Mouse (Mus musculus): ENCODE data around the gene Vwa5a. TPM values are rescaled to one million over a fixed set of nuclear protein-coding genes. Genes with fewer than 3 reads are reported as not detected.

The Vwa5a gene
- total and polyA plus RNA-seq, 3 experiments, result 6.7 to 18.4 (median 15.3) TPM

DNA sequence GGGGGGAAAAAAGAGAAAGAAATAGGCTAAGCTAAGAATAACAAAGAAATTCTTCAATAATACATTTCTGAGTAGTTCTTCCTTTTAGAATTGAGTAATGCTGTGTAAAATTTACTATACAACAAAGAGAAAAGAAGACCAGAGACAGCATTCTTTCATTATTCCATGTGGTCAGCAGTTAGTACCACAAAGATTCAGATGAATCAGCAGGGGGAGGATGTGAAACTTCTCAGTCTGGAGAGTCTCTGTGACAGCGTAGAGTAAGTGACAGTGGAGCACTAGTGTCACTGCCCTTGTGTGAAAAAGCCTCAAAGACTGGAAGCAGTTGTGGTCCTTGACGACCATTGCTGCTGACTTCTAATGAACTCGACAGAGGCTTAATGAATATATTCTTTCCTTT, 10.2 kb downstream of the Vwa5a start (continued):
- TF ChIP-seq GABPA (IDR thresholded peaks at IDR 0.05; ENCODE audit: insufficient replicate concordance, low read depth, low read length), result no peak
- TF ChIP-seq JUN (IDR thresholded peaks at IDR 0.05; ENCODE audit: insufficient read depth, low read depth, low read length), result peak; percentile 54; the same call in 1 of the 2 replicates
- no peak for TF ChIP-seq TBP (conservative IDR thresholded peaks at IDR 0.05; ENCODE audit: low read depth, low read length)
- no peak for TF ChIP-seq HCFC1 (IDR thresholded peaks at IDR 0.05; ENCODE audit: low read depth, low read length)
- 0 out of 2 replicates have a peak, but pooled peaks have one; percentile 23 for TF ChIP-seq TCF12 (IDR thresholded peaks at IDR 0.05; ENCODE audit: low read depth, low read length)
- no peak for TF ChIP-seq NELFE (IDR thresholded peaks at IDR 0.05; ENCODE audit: low read depth, low read length)
- no peak for TF ChIP-seq SMC3 (IDR thresholded peaks at IDR 0.05; ENCODE audit: low read depth, low read length)
- TF ChIP-seq MAFK (IDR thresholded peaks at IDR 0.05; ENCODE audit: insufficient replicate concordance, low read length), result peak; percentile 89
- no peak for TF ChIP-seq MAX (IDR thresholded peaks at IDR 0.05; ENCODE audit: low read length)
- no peak for TF ChIP-seq POLR2A (IDR thresholded peaks at IDR 0.05; ENCODE audit: low read depth, low read length)
- 0 out of 2 replicates have a peak, but pooled peaks have one; percentile 46 for TF ChIP-seq MYC (IDR thresholded peaks at IDR 0.05; ENCODE audit: low read depth, low read length)
- TF ChIP-seq UBTF (IDR thresholded peaks at IDR 0.05; ENCODE audit: low read depth, low read length), result no peak

DNA sequence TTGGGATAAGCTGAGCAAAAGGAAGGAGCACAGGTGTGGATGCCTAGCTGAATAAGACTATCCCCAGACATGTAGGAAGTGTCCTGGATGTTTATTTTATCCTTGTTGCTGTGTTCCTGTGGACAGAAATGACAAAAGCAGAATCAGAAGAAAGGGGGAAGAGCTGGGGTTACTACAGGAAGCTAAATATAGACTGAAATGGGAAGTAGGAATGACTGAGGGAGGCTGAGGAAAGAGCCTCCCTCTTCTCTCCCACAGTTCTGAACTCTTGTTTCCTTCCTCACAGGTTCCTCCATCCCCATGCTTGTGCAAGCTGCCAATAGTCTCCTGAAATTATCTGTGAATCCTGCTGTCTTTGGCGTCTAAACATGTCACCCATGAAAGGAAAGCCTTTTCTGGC, 23.3 kb downstream of the Vwa5a start:
- Histone ChIP-seq H3K4me3 (replicated peaks in 1 of 3; ENCODE audit: low read depth in 2 of 3, low read length in 2 of 3, poor library complexity in 1 of 3) (no peak overlapping the region), H3K9me3 (replicated peaks; ENCODE audit: low read length) (no peaks in the 10 kb centered on the region), H3K79me2 (replicated peaks; ENCODE audit: control insufficient read depth, extremely low read depth, insufficient read depth, poor library complexity, severe bottlenecking) (no peaks in the 10 kb centered on the region), H3K27ac (ENCODE audit: insufficient read depth, low read depth) (no peak overlapping the region), H3K9ac (ENCODE audit: insufficient read depth, low read depth) (no peak overlapping the region), H3K27me3 (replicated peaks) (no peaks in the 10 kb centered on the region), H3K4me2 (ENCODE audit: insufficient read depth, low read depth, poor library complexity, severe bottlenecking) (no peak overlapping the region), H3K4me1 (ENCODE audit: control insufficient read depth in 1 of 2, insufficient read depth in 2 of 2) (no peaks in the 10 kb centered on the region), H3K36me3 (replicated peaks in 1 of 2; ENCODE audit: control insufficient read depth in 1 of 2, insufficient read depth in 1 of 2, low read length in 1 of 2) (peaks cover 0 to 31% of the 10 kb centered on the region in 2 experiments)
- TF ChIP-seq MEF2A (IDR thresholded peaks at IDR 0.05; ENCODE audit: borderline replicate concordance, low read depth, low read length) (no peak), EP300 (IDR thresholded peaks at IDR 0.05; ENCODE audit: low read length) (no peak), SMC3 (IDR thresholded peaks at IDR 0.05; ENCODE audit: low read depth, low read length) (no peak), CTCF (conservative IDR thresholded peaks at IDR 0.05 in 1 of 2, IDR thresholded peaks at IDR 0.05 in 1 of 2; ENCODE audit: low read depth in 2 of 2, low read length in 2 of 2) (no peak), ELF1 (IDR thresholded peaks at IDR 0.05; ENCODE audit: low read depth, low read length) (no peak), GABPA (IDR thresholded peaks at IDR 0.05; ENCODE audit: insufficient replicate concordance, low read depth, low read length) (no peak), PAX5 (IDR thresholded peaks at IDR 0.05; ENCODE audit: low read length) (no peak), SIN3A (IDR thresholded peaks at IDR 0.05; ENCODE audit: low read length) (no peak), UBTF (IDR thresholded peaks at IDR 0.05; ENCODE audit: low read depth, low read length) (no peak), NELFE (IDR thresholded peaks at IDR 0.05; ENCODE audit: low read depth, low read length) (no peak), ZMIZ1 (IDR thresholded peaks at IDR 0.05; ENCODE audit: low read depth, low read length) (no peak), NRF1 (IDR thresholded peaks at IDR 0.05; ENCODE audit: low read depth, low read length) (no peak), TBP (conservative IDR thresholded peaks at IDR 0.05; ENCODE audit: low read depth, low read length) (no peak), KAT2A (IDR thresholded peaks at IDR 0.05; ENCODE audit: insufficient replicate concordance, low read length) (no peak), POLR2A (IDR thresholded peaks at IDR 0.05; ENCODE audit: low read depth, low read length) (no peak), RCOR1 (conservative IDR thresholded peaks at IDR 0.05; ENCODE audit: low read depth, low read length) (no peak), MXI1 (IDR thresholded peaks at IDR 0.05; ENCODE audit: low read depth, low read length) (no peak)
- dilution Hi-C loops (cut with MboI; ENCODE audit: extremely low pct_ligation_motif_present, extremely low pct_unique_long_range_greater_than_20kb, low sequenced_read_pairs) (no loop called here), in situ Hi-C loops (cut with MboI; ENCODE audit: low pct_ligation_motif_present, low pct_unique_long_range_greater_than_20kb, low sequenced_read_pairs) (no loop called here)
- no peak for DNase-seq (ENCODE audit: extremely low read depth)
